Mouse (Mus musculus) ovary, adult 18-20 months (tissue): ENCODE data around the gene Bet1l.

Experiments
- DNase-seq: peaks from one replicate; pipeline ENCODE4 v3.0.0; 2022; ENCODE audit warnings: low spot score, mixed read lengths

The Bet1l gene

DNA sequence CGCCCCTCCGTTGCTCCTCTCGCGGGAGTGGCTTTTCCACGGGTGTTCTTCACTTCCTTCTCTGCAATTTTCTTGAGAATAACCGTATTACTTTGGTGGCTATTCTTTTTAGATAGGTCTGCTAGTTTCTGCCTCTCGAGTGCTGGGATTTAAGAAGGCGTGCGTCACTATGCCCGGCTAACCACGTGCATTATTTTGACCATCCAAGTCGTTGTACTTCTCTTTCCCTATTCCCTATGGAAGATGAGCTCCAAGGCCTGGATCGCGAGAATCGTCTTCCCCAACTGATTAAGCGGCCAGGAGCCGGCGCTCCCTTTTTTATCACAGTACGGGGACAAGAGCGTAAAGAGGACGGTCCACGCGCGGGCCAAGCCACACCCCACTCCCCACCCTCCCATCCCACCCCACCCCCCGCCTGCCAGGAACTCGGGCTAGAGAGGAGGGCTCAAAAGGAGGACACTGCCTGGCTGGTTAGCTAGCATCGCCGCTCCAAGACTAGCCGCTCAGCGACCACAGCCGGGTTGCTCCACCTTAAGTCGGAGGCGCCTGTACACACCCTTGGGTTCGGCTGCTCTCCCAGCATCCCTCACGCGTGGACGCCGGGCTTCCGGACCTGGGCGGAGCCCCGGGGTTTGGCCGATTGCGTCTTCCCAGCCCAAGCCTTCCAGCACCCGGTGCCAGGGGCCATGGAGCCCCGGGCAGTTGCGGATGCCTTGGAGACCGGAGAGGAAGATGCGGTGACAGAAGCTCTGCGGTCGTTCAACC, 410 bp downstream of the Bet1l start, which contains the start of gene Ric8a:
Ric8a (plus strand) TSS at position 173 of the 765 bp plus-strand sequence.
- DNase-seq, result peak; percentile 89

GRCm38 (mm10) chr7:140855860-140856784, 1.3 kb downstream of the Bet1l start, which contains the start of gene Gm45785:
Gm45785 (minus strand) TSS chr7:140856331.
- peak; percentile 83 for DNase-seq

- no peak for DNase-seq
Measured at GRCm38 (mm10) chr7:140855181-140855580, 2.2 kb downstream of the Bet1l start.

GRCm38 (mm10) chr7:140854483-140854882, 2.9 kb downstream of the Bet1l start:
- no peak for DNase-seq

- DNase-seq, result no peak
Measured at GRCm38 (mm10) chr7:140853386-140853785, 4.0 kb downstream of the Bet1l start.

- DNase-seq, result no peak
Measured at GRCm38 (mm10) chr7:140851916-140852315, 5.5 kb downstream of the Bet1l start.

DNA sequence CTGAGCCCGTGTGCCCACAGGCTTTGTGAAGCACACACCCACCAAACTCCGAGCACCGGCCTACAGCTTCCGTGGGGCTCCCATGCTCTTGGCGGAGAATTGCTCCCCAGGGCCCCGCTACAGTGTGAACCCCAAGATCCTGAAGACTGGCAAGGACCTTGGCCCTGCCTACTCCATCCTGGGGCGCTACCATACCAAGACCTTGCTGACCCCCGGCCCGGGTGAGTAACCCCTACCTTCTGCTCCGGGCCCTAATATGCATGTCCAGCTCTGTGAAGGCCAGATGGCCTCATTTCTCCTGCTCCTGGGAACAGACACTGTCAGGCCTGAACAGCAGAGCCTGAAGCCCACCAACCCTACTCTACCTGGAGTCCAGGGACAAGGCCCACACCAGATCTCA, 8.8 kb downstream of the Bet1l start:
- no peak for DNase-seq

- DNase-seq, result peak; percentile 49
Measured at GRCm38 (mm10) chr7:140847755-140848580, 9.4 kb downstream of the Bet1l start, which contains the start of gene Odf3. Odf3 (plus strand) TSS chr7:140847805.

GRCm38 (mm10) chr7:140846676-140847075, 10.7 kb downstream of the Bet1l start:
- no peak for DNase-seq

GRCm38 (mm10) chr7:140845683-140846082, 11.7 kb downstream of the Bet1l start:
- no peak for DNase-seq

- DNase-seq, result peak; percentile 65
Measured at GRCm38 (mm10) chr7:140844905-140845665, 12.3 kb downstream of the Bet1l start, which contains the start of gene Scgb1c1. Scgb1c1 (plus strand) TSS chr7:140845547.

GRCm38 (mm10) chr7:140843806-140844205, 13.6 kb downstream of the Bet1l start:
- no peak for DNase-seq

DNA sequence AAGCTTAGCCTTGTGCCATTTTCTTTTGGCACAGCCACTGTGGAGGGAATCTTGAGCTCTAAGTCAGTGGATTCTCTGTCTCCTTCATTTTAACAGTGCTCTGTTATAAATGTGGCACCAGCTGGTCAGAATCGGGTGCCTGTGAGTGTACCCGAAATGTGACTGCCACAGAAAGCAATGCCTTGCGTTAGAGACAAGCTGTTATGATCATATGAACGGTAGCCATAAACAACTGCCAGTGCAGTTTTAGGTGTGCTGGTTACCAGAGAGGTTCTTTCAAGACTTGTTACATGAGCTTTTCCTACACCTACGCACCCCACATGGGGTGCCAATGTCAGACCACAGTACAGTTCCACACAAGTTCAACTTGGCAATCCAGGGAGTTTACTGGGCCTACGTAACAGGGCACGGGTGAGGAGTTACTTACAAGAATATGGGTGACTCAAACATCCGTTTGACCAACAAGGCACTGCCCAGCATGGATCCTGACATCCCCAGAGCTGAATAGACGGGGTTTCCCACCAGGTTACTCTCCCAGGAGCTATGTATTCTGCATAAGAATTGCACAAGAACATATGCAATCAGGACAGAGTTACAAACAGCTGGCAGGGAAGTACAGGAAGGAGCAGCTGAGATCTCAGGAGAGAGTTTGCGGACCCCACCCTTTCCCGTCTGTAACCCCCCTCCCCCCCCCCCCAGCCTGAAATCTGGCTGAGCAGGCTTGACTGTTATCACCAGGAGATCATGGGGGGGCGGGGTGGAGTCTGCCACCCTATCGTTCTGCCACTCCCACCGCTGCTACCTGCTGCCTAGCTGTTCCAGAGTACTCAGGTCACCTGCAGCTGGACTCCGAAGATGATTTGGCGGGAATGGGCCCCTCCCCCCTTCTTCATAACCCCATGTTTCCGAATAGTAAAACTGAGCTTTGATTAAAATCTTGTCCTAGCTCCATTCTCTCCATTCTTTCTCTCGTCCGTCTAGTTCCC, 16.3 kb downstream of the Bet1l start:
- DNase-seq, result no peak

GRCm38 (mm10) chr7:140839556-140839955, 17.8 kb downstream of the Bet1l start:
- DNase-seq, result no peak

DNA sequence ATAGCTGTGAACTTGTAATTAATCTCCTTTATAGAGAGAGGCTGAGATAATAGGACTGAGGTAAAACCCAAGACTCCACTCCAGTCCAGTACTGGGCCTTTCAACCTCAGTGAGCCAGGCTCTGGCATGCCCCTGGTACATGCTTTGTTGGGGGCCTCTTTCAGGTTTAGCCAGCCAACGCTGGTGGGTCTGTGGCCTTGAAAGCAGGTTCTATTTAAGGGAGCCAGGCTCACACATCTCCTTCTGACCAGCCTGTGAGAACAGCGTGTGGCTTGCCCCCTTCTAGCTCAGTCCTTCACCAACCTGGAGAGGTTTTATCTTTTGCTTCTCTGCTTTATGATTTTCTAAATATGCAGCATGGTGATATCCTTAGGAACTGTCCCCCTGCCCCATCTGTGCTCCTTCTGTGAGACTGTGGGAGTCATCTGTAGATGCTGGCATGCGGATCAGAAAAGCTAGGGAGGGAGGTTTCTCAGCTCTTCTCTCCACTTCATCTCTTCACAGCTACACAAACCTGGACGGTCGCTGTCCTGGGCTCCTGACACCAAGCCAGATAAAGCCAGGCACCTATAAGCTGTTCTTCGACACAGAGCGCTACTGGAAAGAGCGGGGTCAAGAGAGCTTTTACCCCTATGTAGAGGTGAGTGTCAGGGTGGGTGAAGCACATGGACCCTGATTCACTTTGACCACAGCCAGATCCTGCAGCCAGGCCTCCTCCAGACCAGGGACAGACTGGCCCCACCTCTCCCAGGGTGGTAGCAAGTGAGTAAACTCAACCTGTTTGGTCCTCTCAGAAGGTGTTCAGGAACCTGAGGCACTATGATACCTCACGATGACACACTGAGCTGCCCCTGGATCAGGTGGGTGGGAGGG, 20.9 kb downstream of the Bet1l start:
- no peak for DNase-seq

GRCm38 (mm10) chr7:140835758-140836087, 21.7 kb downstream of the Bet1l start:
- DNase-seq, result no peak

- no peak for DNase-seq
Measured at GRCm38 (mm10) chr7:140834968-140835757, 22.2 kb downstream of the Bet1l start, which contains the start of gene Urah. Urah (plus strand) TSS chr7:140835018.

DNA sequence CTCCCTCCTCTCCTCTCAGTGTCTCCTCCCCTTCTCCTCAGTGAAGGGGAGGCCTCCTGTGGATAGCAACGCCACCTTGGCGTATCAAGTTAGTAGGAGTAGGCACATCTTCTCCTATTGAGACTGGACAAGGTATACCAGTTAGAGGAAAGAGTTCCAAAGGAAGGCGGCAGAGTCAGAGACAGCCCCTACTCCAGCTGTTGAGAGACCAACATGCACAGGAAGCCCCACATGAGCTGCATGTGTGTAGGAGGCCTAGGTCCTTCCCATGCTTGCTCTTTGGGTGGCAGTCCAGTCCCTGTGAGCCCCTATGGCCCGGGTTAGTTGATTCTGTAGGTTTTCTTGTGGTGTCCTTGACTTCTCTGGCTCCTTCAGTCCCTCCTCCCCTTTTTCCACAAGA, 24.0 kb downstream of the Bet1l start:
- DNase-seq, result no peak
